Mouse (Mus musculus): Measurements from ENCODE around the gene Ppp2r5e.

- TF ChIP-seq CTCF (IDR thresholded peaks at IDR 0.05; ENCODE audit: low read depth, low read length): no peak
- TF ChIP-seq POLR2A (IDR thresholded peaks at IDR 0.05; ENCODE audit: borderline replicate concordance, low read depth, low read length): no peak
Observed at GRCm38 (mm10) chr12:75637103-75637502, 41.1 kb upstream of the Ppp2r5e start.
